Mouse (Mus musculus): ENCODE data around the gene Syt2.

DNA sequence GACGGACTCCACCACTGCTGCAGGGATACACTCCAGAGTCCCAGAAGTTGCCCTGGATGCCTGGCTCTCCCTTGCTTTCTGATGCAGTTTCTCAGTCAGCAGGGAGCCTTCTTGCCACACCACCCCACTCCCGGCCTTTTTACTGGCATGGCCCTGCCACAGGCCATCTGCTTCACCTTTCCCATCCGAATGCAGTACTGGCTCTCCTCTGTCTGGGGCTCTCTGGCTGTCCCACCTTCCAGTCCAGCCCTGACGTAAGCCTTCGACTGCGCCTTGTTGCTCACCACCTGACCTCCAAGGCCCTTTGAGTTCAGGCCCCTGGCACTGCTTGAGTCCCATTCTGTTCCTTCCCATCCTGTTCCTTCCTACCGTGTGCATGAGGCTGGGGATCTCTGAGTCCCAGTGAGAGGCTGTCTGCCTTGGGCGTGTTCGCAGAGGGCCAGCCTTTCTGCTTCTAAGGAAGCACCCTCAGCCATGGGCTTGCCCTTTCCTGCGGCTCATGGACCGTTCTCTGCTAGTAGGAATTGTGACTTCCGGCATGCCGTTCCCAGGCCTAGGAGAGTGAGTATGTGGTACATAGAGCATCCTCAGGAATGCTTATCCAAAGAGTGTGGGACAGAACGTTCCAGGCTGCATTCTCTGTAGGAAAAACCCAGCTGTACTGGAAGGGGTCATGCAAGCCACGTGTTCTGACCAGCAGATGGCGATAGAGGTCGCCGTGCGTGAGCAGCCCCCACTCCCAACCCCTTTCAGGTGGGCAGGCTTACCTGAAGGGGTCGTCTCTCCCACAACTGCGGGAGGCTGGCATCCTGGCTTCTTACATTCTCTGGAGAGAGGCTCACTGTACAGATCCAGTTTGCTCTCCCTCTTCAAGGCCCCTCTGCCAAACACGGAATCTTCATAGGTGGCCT is 58.2 kb downstream of the Syt2 start:
- peak; percentile 73; the same call in 1 of the 2 replicates for TF ChIP-seq CTCF (IDR thresholded peaks at IDR 0.05; ENCODE audit: extremely low read depth, insufficient read depth, insufficient read length, insufficient replicate concordance)
- TF ChIP-seq POLR2A (IDR thresholded peaks at IDR 0.05; ENCODE audit: low read depth, low read length): no peak

Measured in spleen, adult 2 months (tissue).